Mouse (Mus musculus): ENCODE results near the gene Otop1.

The Otop1 gene

DNA sequence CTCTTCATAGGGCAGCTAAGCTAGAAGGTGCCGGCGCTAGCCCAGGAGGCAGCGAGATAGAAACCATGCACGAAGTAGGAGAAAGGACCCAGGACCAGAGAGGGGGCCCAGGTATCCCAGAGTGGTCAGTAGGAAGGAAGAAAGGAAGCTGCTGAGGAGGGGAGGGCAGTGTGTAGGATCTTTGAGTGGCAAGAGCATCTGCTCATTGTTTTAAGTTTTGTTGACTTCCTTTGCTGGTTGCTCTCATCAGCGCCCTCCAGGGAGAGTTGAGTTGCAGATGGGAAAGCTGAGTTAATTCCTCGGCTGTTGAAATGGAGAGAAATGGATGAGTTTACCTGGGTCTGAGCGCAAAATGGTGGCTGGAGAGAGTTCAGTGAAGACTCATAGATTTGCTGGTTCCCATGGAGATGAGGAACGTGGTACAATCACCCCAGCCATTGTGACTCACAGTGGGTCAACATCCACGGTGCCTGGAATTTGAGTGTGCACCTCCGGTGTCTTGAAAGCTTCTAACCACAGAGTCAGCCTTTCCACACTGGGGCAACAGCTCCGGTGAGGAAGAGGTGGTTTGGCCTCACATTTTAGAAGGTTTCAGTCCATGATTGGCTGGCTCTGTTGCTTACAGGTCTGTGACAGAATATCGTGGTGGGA, 26.1 kb downstream of the Otop1 start:
- DNase-seq (ENCODE audit: low read depth, low spot score) = no peak

GRCm38 (mm10) chr5:38302651-38303050, 26.9 kb downstream of the Otop1 start:
- DNase-seq (ENCODE audit: low read depth, low spot score) = no peak

DNA sequence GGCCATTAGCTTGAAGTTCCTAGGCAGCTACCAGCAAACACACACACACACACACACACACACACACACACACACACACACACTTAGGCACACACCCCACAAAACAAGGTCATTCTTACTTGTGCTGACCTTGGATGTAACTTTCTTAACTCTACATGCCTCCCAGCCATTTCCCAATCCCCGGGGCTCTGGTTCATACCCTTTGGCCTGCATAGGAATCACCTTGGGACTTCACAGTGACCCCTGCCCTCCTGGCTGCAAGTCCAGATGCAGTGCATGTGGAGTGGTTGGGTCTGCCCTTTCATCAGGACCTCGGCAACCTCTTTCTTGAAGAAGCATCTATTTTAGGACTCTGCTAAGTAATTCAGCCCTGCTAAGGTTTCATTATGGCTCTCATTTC, 29.5 kb downstream of the Otop1 start:
- no peak for DNase-seq (ENCODE audit: low read depth, low spot score)

- DNase-seq (ENCODE audit: low read depth, low spot score) = peak; percentile 90
Measured at GRCm38 (mm10) chr5:38307255-38308101, 31.7 kb downstream of the Otop1 start.

DNA sequence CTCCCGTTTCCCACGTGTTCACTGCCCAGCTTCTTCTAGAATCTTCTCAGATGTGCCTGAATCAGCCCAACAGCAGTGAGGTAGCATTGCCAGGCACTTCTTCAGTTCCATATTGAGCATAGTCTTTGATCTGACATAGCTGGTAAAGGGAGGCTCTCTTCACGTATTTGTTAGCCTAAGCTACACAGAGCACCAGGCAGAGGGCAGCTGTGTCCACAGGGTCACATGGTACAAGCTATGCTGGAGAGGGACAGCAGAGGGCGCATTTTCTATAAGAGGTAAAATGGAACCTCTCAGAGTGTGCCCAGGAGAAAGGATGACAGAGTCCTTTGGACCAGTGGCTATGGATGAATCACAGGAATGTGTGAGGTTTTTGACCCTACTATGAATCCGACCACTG, 33.1 kb downstream of the Otop1 start:
- DNase-seq (ENCODE audit: low read depth, low spot score) = peak; percentile 47

GRCm38 (mm10) chr5:38309795-38310194, 34.0 kb downstream of the Otop1 start:
- no peak for DNase-seq (ENCODE audit: low read depth, low spot score)

GRCm38 (mm10) chr5:38318966-38319786, 43.4 kb downstream of the Otop1 start, which contains the start of gene Drd5:
Gene Drd5, plus strand, starts transcription at chr5:38319367.
- no peak for DNase-seq (ENCODE audit: low read depth, low spot score)

- no peak for DNase-seq (ENCODE audit: low read depth, low spot score)
Measured at GRCm38 (mm10) chr5:38333381-38333780, 57.6 kb downstream of the Otop1 start.

- DNase-seq (ENCODE audit: low read depth, low spot score) = no peak
Measured at GRCm38 (mm10) chr5:38334582-38334981, 58.8 kb downstream of the Otop1 start.

DNA sequence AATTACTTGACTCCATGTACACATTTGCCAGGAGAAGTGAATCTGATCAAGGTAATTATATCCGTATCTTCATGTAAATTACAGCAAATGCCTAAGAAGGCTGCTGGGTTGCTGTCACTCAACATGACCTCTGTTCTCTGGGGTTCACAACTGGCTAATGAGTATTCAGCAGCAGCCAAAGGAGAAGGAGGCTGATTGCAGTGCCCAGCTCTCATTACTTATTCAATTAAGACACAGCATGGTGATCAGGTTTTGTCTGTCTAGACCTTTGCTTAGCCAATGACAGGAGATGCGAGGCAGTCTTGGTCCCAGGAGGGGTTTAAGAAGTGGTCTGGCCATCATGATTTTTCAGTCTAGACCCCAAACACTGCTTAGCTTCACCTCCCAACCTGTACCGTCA, 67.3 kb downstream of the Otop1 start:
- no peak for DNase-seq (ENCODE audit: low read depth, low spot score)

DNA sequence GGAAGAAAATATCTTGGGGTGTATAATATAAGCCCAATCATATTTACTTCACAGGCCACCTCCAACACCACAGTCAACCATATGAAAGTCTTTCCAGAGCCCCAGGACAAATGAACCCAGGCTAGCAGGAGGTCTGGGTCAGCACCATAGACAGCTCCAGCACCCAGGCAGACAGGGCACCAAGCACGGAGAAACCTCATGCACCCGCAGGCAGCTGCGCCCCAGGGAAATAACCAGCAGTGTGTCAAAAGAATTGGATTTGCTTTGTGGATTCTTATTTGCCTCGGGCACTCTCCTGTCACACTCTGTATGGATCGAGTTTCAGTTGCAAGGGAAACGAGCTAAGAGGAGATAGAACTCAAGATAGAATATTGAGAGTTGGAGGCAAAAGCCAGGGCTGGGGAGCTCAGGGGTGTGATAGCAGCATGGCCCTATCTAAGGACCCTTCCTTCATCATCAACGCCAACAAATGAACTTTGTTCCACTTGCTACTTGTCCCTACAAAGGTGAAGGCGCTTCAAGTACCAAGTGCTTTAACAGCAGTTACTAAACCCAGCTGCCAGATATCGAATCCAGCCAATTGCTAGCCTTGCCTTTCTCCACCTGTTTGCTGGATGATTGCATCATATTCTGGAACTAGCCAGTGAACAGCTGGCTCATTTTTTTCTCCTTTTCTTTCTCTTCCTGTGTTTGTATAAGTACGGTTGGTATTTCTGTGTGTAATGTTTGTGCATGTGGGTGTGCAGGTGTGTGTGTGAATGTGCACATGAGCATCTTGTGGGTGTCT, 71.1 kb downstream of the Otop1 start:
- DNase-seq (ENCODE audit: low read depth, low spot score) = peak; percentile 67

- peak; percentile 18 for DNase-seq (ENCODE audit: low read depth, low spot score)
Measured at GRCm38 (mm10) chr5:38350351-38350929, 74.7 kb downstream of the Otop1 start.

All from forelimb bud, embryonic 11.5 days (tissue).